Mouse (Mus musculus) lung, adult 2 months (tissue): ENCODE data around the gene Usp35.

Source experiments
- CTCF ChIP-seq: fragments of 200-500 bp; IDR thresholded peaks from 2 replicates; pipeline ENCODE4 v1.5.1; 2011; ENCODE audit warnings: mild to moderate bottlenecking, low read length, control low read depth; ENCODE audit not compliant: insufficient read depth
- POLR2A ChIP-seq: fragments of 200-500 bp; IDR thresholded peaks from 2 replicates; pipeline ENCODE4 v1.6.1; 2011; ENCODE audit warnings: low read depth, mild to moderate bottlenecking, control low read depth, low read length, borderline replicate concordance; ENCODE audit errors: extremely low read depth

DNA sequence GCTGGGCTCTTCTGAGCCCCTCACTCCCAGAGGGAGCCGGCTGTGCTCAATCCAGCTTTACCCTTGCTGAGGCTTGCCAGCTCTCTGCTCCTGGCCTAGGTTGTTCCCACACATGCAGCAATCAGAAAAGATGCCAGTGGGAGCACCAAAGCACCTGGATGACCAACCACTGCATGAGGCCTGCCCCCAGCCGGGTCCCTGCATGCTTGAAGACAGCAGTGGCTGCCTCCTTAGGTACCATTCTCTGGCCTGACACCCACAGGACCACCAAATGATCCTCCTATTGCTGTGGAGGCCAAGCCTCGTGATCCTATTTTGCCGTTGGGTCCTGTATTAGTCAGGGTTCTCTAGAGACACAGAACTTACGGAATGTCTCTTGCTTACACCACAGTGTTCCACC is 19.1 kb upstream of the Usp35 start:
- no peak for TF ChIP-seq POLR2A
- no peak for TF ChIP-seq CTCF
